Mouse (Mus musculus) lung, embryonic 14.5 days (tissue): ENCODE data around the gene Kcnj14. TPM values are rescaled to one million over a fixed set of nuclear protein-coding genes. Genes with fewer than 3 reads are reported as not detected.
A peak's percentile ranks its signal among the peaks of the same experiment; 100 is the strongest.

Experiments used
- ATAC-seq: fragments of 200-750 bp; cut with Nextera tagmentation; 2 replicates; pipeline ENCODE4 v1.8.0; 2017; ENCODE audit warnings: mild to moderate bottlenecking, moderate TSS enrichment, moderate library complexity; ENCODE audit not compliant: insufficient read depth
- DNase-seq: peaks from one replicate; pipeline ENCODE4 v3.0.0-alpha.2; 2015
- H3K27ac ChIP-seq: fragments of 300-500 bp; sonication (generic); 2 replicates; pipeline ENCODE4 v1.5.1; 2014; ENCODE audit warnings: low read depth, mild to moderate bottlenecking, moderate library complexity
- H3K27me3 ChIP-seq: fragments of 300-500 bp; sonication (generic); 2 replicates; pipeline ENCODE4 v1.6.1; 2014; ENCODE audit warnings: low read length, control low read depth; ENCODE audit not compliant: insufficient read depth
- H3K36me3 ChIP-seq: fragments of 300-500 bp; sonication (generic); 2 replicates; pipeline ENCODE4 v1.6.1; 2014; ENCODE audit warnings: control low read depth; ENCODE audit not compliant: insufficient read depth
- H3K4me1 ChIP-seq: fragments of 300-500 bp; sonication (generic); 2 replicates; pipeline ENCODE4 v1.6.1; 2014; ENCODE audit warnings: antibody characterized with exemption, control low read depth; ENCODE audit not compliant: insufficient read depth
- H3K4me2 ChIP-seq: fragments of 300-500 bp; sonication (generic); 2 replicates; pipeline ENCODE4 v1.6.1; 2014; ENCODE audit warnings: mild to moderate bottlenecking
- H3K4me3 ChIP-seq: fragments of 300-500 bp; sonication (generic); 2 replicates; pipeline ENCODE4 v1.5.1; 2014; ENCODE audit warnings: low read depth, low read length
- H3K9ac ChIP-seq: fragments of 300-500 bp; sonication (generic); 2 replicates; pipeline ENCODE4 v1.6.1; 2014
- H3K9me3 ChIP-seq: fragments of 300-500 bp; sonication (generic); 2 replicates; pipeline ENCODE4 v1.6.1; 2016; ENCODE audit warnings: low read depth, low read length, control low read depth
- CTCF ChIP-seq: IDR thresholded peaks from 2 replicates; pipeline ENCODE4 v1.5.1; 2016; ENCODE audit warnings: antibody characterized with exemption, low read depth
- WGBS: fragments of 180-500 bp; shearing (Covaris S2); extraction: QIAGEN DNeasy Blood & Tissue Kit; methylation state at CpG from one replicate; pipeline ENCODE4 v1.1.7; 2014; 5-methylcytosine and 5-hydroxymethylcytosine counted together
- polyA plus RNA-seq: library from polyadenylated mRNA; unstranded; fragments of >200 nt; fragmentation: Nextera tagmentation; extraction: Ambion mirVana; gene quantifications from 2 replicates; pipeline ENCODE4 v1.2.1, GENCODE M21; 2014

Gene Kcnj14
- polyA plus RNA-seq = 0.67 and 1.1 TPM in 2 replicates

GRCm38 (mm10) chr7:45824598-45824997 is at the start of gene Kcnj14:
Gene Kcnj14, minus strand, starts transcription at chr7:45824782.
- DNase-seq (no peak), ATAC-seq (no peak)
- no peak within 1 kb of the TSS for H3K4me2 ChIP-seq
- no peaks in the 10 kb centered on the region for H3K9me3 ChIP-seq
- peaks cover 74% of the 10 kb centered on the region for H3K36me3 ChIP-seq
- 64% methylated on average over 7 of the region's 7 CpGs for WGBS
- H3K4me1 ChIP-seq = no peaks in the 10 kb centered on the region; the same call in 1 of the 2 replicates
- H3K27me3 ChIP-seq = no peaks in the 10 kb centered on the region
- no peak for TF ChIP-seq CTCF
- H3K9ac ChIP-seq = no peak within 1 kb of the TSS
- H3K27ac ChIP-seq = no peak within 1 kb of the TSS
- no peak within 1 kb of the TSS for H3K4me3 ChIP-seq

DNA sequence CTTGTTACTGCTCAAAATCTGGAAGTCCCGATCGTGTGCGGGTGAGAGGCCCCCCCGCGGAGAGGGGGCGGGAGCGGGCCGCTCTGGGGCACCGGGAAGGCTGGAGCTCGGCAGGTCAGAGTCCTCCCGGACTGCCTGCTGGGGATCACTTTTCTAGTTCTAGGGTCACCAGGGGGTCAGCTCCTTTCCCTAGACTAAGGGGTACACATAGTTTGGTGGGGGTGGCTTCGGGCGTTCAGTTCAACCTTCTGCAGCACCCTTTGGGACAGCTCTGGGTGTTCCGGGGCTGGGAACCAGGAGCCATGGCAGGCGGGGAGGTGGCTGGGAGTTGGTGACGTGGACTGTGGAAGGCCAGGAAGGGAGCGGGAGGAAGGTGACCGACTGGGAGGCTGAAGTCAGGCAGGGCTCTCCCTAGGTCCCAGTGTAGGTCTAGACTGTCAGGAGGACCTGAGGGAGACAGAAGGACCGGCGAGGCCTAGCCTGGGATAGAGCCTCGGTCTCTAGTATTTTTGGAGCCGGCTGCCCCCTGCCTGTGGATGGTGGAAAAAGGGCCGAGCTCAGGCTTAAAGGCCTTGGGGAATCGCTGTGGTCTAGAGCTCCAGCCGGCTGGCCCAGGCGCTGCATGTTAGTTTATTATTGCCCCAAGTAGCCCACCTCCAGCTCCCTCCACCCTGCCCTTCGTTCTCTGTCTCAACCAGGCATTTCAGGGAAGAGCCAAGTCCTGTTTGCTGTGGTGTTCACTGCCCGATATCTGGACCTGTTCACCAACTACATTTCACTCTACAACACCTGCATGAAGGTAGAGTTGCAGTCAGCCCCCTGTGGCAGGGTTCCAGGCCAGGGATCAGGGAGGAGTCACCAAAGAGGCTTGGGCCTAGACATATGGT is 48.7 kb upstream of the Kcnj14 start:
- Histone ChIP-seq H3K9ac (peak overlapping the region; percentile 96), H3K4me2 (peak overlapping the region; percentile 95), H3K9me3 (no peaks in the 10 kb centered on the region), H3K27ac (peak overlapping the region; percentile 91), H3K27me3 (peaks cover 32% of the 10 kb centered on the region), H3K4me1 (peaks cover 12% of the 10 kb centered on the region; the same call in 1 of the 2 replicates), H3K4me3 (peak overlapping the region; percentile 95), H3K36me3 (peaks cover 43% of the 10 kb centered on the region)
- DNase-seq = peak; percentile 70
- ATAC-seq = peak; percentile 53
- peak; percentile 59 for TF ChIP-seq CTCF
- WGBS = 1% methylated on average over 28 of the region's 28 CpGs

GRCm38 (mm10) chr7:45872624-45873023 is 48.0 kb upstream of the Kcnj14 start, which contains the start of gene Kdelr1:
Gene Kdelr1, plus strand, starts transcription at chr7:45872772.
- peaks cover 38% of the 10 kb centered on the region for H3K27me3 ChIP-seq
- H3K27ac ChIP-seq = peak within 1 kb of the TSS; percentile 91
- ATAC-seq (peak; percentile 78), DNase-seq (peak; percentile 97)
- no peaks in the 10 kb centered on the region for H3K9me3 ChIP-seq
- TF ChIP-seq CTCF = peak; percentile 92
- H3K4me1 ChIP-seq = peaks cover 12% of the 10 kb centered on the region; the same call in 1 of the 2 replicates
- under 1% methylated on average over 18 of the region's 18 CpGs for WGBS
- peak within 1 kb of the TSS; percentile 96 for H3K9ac ChIP-seq
- H3K36me3 ChIP-seq = peaks cover 39% of the 10 kb centered on the region
- H3K4me2 ChIP-seq = peak within 1 kb of the TSS; percentile 95
- H3K4me3 ChIP-seq = peak within 1 kb of the TSS; percentile 95

GRCm38 (mm10) chr7:45870282-45871058 is 45.9 kb upstream of the Kcnj14 start:
- H3K4me2 ChIP-seq = peak overlapping the region; percentile 59
- peaks cover 45% of the 10 kb centered on the region for H3K27me3 ChIP-seq
- ATAC-seq (no peak), DNase-seq (no peak)
- H3K9me3 ChIP-seq = no peaks in the 10 kb centered on the region
- H3K27ac ChIP-seq = no peak overlapping the region
- peaks cover 15% of the 10 kb centered on the region; the same call in 1 of the 2 replicates for H3K4me1 ChIP-seq
- 2% methylated on average over 30 of the region's 30 CpGs for WGBS
- peak overlapping the region; percentile 27 for H3K4me3 ChIP-seq
- H3K9ac ChIP-seq = peak overlapping the region; percentile 13; the same call in 1 of the 2 replicates
- no peak for TF ChIP-seq CTCF
- peaks cover 18% of the 10 kb centered on the region for H3K36me3 ChIP-seq

DNA sequence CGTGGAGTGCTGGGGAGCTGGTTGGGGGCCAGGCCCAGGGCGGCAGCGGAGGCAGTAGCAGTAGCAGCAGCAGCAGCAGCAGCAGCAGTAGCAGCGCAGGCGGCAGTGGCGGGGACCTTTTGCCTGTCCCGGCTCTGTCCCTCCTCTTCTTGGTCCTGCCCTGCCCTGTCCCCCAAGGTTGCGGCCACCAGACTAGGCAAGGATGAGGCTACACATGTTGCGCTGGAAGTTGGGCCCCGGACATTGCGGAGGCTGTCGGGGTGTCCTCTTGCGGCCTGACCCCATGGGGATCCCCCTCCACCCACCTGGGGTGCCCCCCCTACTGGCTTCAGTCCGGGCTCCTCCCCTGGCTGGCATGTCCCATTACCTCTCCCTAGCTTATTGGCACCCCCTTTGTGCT is 45.2 kb upstream of the Kcnj14 start:
- DNase-seq = peak; percentile 37
- H3K9ac ChIP-seq = no peak overlapping the region; the same call in 1 of the 2 replicates
- peak overlapping the region; percentile 27; the same call in 1 of the 2 replicates for H3K4me3 ChIP-seq
- H3K9me3 ChIP-seq = no peaks in the 10 kb centered on the region
- peaks cover 15% of the 10 kb centered on the region; the same call in 1 of the 2 replicates for H3K4me1 ChIP-seq
- 4% methylated on average over 14 of the region's 14 CpGs for WGBS
- no peak overlapping the region for H3K27ac ChIP-seq
- ATAC-seq = no peak
- peak overlapping the region; percentile 59 for H3K4me2 ChIP-seq
- H3K27me3 ChIP-seq = peaks cover 45% of the 10 kb centered on the region
- no peak for TF ChIP-seq CTCF
- peaks cover 12% of the 10 kb centered on the region for H3K36me3 ChIP-seq

DNA sequence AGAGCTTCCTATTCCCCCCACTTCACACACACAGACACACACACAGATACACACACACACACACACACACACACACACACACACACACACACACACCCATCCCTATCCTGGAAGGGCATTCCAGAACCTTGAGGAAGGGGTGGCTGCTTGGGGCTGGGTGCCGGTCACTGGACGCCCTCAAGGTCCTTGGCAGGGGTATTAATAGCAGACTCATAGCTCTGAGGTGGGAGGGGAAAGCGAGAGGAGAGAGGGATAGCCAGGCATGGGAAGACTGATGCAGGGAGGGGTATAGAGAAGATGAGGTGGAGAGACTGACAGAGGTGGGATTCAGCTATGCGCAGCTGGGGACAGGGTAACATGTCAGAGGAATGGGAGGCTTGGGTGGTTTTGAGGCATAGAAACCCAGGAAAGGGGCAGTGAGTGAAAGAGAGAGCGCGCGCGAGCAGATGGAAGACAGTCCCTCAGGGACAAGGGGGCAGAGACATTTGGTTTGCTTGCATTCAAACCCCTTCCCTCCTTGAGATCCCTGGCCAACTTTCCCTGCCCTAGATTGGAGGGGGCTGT is 44.6 kb upstream of the Kcnj14 start:
- WGBS = 21% methylated on average over 8 of the region's 8 CpGs
- ATAC-seq (no peak), DNase-seq (no peak)
- TF ChIP-seq CTCF = no peak
- Histone ChIP-seq H3K4me2 (peak overlapping the region; percentile 59), H3K9me3 (no peaks in the 10 kb centered on the region), H3K36me3 (peaks cover 6% of the 10 kb centered on the region), H3K9ac (no peak overlapping the region; the same call in 1 of the 2 replicates), H3K27me3 (peaks cover 45% of the 10 kb centered on the region), H3K27ac (no peak overlapping the region), H3K4me3 (peak overlapping the region; percentile 27; the same call in 1 of the 2 replicates), H3K4me1 (peaks cover 9% of the 10 kb centered on the region; the same call in 1 of the 2 replicates)
